Mouse (Mus musculus) layer of hippocampus, adult 18-20 months (tissue): ENCODE measurements around the gene Kctd2. TPM values are rescaled to one million over a fixed set of nuclear protein-coding genes. Genes with fewer than 3 reads are reported as not detected.
"Not testable (repeated sequence)": the region's sequence is repeated elsewhere in the genome, so short reads cannot be mapped to it uniquely, and the experiment has no call there.

ENCODE experiments used
- DNase-seq, 2 experiments: peaks; one replicate each; pipeline ENCODE4 v3.0.0; 2022; ENCODE audit warnings: low spot score in 2 of 2
- long read RNA-seq: library from polyadenylated mRNA; stranded (forward); transcript quantifications from one replicate; pipeline ENCODE4 v2.0.0, GENCODE M21; 2021
- total RNA-seq, 2 experiments: library from RNA; stranded (reverse); gene quantifications; 2 replicates each; pipeline ENCODE4 v1.2.3; 2021

The Kctd2 gene
- total RNA-seq = 10 to 100 TPM; 81.5 to 82.2 TPM
- long read RNA-seq, transcript Kctd2-201 (6 exons, 1,764 nt) = major isoform, 140 of 150 reads
- long read RNA-seq, partial matches to known transcripts = 4 of 150 reads
- long read RNA-seq, other reads (novel, unspliced or antisense) = 3 of 150 reads

DNA sequence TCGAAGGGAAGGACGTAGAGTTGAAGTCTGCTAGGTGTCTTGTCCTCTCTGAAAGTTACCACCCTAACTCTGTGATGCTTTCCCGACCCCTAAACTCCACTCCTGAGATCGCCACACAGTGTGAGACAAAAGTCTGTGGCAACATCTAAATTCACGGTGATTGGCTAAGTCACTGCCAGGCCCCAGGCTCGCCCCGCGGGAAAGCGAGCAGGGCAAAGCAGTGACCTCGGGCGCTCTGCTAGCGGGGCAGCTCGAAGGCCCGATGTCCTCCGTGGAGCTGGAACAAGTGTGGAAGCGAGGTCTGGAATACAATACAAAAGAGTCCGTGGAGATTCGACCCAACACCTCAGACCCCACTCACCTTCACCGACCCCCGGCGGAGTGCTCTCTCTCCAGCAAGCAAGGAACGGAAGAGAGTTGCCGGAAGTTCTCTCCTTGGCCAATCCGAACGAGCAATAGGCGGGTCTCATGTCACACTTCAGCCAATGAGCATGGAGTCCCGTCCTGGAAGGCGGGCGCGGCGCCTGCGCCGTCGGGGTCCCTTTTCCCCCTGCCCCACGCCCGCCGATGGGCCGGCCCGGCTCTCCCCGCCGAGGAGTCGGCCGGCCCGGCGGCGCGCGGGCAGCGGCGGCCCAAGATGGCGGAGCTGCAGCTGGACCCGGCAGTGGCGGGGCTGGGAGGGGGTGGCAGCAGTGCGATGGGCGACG, at the start of gene Kctd2, which contains the start of gene Atp5h:
TSS of gene Kctd2 (plus strand) at position 598 of the 707 bp plus-strand sequence.
TSS of gene Atp5h (minus strand) at position 432 of the 707 bp plus-strand sequence.
- peak; percentile 93 to 97 for DNase-seq

GRCm38 (mm10) chr11:115370368-115370767, 49.6 kb upstream of the Kctd2 start:
- no peak for DNase-seq

GRCm38 (mm10) chr11:115371354-115371753, 48.6 kb upstream of the Kctd2 start:
- DNase-seq = no peak

DNA sequence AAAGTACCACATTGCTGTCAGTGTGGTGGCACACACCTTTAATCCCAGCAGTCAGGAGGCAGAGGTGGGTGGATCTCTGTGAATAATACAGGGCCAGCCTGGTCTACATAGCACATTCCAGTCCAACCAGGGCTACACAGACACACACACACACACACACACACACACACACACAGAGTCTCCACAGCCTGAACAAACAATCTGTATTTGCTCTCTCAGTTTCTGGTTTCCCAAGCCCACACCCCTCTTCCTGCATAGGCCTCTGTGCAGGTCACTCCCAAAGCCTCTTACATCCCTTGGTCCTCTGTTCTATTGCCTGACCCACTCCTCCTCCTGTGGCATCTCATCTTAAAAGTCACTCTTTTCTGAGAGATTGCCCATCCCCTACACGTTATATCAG, 47.9 kb upstream of the Kctd2 start:
- no peak for DNase-seq

DNA sequence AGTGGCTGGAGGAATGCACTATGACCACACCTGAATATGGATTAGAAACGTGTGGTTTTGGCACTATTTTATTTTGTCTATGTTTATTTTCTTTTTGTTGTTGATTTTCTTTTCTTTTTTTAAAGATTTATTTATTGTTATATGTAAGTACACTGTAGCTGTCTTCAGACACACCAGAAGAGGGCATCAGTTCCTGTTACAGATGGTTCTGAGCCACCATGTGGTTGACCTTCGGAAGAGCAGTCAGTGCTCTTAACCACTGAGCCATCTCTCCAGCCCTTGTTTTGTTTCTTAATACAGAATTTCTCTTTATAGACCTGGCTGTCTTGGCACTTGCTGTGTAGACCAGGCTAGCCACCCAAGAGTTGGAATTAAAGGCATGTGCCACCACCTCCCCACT, 47.2 kb upstream of the Kctd2 start:
- no peak for DNase-seq

DNA sequence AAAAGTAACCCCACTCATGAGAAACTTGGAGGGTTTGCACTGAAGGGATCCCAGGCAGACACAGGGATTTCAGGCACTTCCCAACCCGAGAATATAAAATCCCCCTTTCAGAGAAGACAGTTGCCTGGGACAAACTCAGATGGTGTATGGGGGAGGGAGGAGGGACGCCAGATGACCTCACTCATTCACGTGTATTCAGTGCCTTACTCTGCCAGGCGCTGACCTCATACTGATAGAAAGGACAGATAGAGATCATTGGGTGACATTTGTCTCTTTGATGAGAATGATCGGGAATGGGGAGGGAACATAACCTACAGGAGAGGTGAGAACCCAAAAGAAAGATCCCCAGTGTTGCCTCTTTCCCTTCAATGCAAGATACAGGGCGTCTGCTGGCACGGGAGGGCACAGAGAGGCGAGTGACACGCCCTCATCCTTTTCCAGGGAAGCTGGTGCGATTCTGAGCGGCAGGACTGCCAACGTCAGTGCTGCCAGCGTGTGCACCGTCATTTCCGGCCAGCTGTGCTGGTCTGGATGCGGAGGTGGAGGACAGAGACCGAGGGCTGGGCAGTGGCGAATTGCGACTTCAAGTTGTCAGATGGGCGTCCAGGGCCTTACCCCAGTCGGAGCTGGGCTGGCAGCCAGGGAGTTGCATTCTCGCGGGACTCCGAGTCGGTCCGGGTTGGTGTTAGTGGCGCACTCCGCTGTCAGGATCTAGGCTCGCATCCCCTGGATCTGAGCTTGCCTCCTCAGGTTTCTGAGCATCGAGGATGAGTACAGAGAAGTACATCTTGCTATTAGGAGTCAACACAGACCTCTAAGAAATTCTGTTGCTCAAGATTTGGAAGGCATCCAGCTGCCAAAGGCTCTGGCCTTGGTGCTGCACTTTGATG, 45.9 kb upstream of the Kctd2 start:
- DNase-seq = peak; percentile 64 to 78

DNA sequence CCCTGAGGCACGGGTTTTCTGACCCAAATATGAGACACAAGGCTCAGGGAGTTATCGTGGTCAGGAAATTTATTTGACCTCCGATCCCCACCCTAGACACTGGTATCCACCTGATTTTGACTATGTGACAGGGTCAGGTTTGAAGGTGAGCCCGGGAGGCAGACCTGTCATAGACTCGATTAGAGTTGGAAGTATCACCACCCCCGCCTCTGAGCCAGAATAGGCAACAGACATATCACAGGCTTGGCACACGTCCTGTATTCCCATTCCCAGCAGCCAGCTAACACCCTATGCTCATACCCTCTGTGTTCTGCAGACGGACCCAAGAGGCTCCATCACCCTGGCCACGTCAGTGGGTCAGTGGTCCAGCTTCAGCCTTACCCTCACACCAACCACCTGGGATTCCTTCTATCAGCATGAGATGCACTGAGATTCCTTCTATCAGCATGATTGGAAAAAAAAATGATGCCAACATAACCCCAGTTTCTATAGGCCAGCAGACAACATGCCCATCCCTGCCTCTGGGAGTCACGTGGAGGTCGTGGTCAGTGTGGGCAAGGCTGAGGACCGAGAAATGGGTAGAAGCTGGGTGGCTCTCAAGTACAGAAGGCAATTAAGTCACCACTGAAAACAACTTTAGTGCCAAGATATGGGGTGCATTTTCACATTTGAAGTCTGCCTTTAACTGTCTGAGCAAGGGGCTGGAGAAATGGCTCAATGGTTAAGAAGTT, 45.1 kb upstream of the Kctd2 start:
- DNase-seq = peak in 1 of 2 experiments; percentile 78

DNA sequence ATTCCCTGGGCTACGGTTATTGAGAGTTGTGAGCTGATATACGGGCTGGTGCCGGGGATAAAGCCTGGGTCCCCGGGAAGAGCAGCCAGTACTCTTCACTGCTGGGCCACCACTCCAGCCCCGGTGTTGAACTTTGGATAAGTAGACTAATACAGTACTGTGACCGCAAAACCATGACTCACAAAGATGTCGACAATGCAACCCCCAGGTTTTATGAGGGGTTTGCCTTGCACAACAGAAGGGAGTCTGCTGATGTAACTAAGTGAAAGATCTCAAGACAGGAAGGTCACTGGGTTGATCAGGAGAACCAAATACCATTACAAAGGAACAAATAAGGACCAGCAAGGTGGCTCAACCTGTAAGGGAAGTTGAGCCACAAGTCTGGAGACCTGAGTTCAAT, 43.2 kb upstream of the Kctd2 start:
- no peak for DNase-seq

GRCm38 (mm10) chr11:115377254-115377653, 42.7 kb upstream of the Kctd2 start:
- no peak for DNase-seq

DNA sequence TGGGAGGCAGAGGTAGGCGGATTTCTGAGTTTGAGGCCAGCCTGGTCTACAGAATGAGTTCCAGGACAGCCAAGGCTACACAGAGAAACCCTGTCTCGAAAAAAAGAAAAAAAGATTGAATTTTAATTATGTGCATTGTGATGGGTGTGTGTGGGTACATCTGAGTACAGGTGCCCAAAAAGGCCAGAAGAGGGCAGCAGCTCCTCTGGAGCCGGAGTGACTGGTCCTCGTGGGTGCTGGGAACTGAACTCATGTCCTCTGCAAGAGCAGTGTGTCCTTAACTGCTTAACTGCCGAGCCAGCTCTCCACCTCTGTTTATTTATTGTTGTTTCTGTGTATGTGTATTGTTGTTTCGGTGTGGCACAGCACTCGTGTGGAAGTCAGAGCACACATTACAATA, 42.1 kb upstream of the Kctd2 start:
- no peak for DNase-seq

- no peak for DNase-seq
These were observed 38.7 kb upstream of the Kctd2 start for GRCm38 (mm10) chr11:115381276-115381675.

DNA sequence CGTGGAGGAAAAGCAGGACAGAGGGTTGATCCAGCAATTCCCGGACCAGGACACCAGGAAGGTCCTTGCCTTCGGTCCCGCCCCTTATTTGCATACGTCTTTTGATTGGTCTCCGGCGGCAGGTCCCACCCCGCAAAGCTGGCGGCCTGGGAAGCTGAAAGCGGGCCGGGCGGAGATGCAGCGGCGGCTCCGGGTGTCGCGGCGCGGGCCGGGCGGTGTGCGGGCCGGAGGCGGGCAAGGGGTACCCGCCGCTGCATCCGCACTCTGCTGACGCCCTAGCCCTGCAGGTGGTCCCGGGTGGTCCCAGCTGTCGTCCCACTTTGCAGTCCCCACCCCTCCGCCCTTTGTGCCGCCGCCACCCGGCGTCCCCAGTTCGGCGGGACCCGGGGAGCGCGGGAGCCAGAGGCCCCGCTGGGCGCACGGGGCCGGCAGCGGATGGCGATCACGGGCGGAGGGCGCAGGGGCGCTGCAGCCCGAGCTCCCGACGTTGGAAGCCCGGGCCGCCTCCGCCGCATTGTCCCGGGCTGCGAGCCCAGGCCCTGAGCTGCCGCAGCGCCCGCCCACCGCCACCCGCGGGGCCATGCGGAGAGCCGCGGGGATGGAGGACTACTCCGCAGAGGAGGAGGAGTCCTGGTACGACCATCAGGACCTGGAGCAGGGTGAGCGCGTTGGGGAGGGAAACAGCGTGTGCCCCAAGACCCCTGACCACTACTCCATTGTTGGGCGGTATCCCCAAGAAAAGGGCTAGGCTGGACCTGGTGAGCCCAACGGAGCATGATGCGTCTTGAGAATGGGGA, 38.0 kb upstream of the Kctd2 start, which contains the start of gene Cdr2l:
TSS of gene Cdr2l (plus strand) at position 174 of the 797 bp plus-strand sequence.
- DNase-seq = peak; percentile 83 to 90

DNA sequence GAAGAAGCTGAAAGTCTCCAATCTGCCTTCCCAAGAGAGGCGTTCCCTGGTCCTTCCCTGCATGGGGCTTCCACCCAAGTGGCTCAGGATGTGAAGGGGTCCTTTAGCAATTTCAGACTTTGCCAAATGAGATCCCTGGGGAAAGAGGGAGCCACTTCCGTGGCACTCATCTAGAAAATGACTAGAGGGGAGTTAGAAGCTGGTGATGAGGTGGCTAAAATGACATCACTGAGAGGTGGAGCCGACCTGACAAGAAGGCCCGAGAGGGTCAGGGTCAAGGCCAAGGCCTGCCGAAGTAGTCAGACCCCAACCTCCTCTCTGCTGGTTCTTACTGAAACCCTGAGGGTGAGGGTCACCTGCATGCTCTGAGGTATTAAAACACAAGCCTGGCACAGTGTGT, 37.0 kb upstream of the Kctd2 start:
- no peak for DNase-seq

- no peak for DNase-seq
These were observed 36.0 kb upstream of the Kctd2 start for GRCm38 (mm10) chr11:115383701-115384474.

DNA sequence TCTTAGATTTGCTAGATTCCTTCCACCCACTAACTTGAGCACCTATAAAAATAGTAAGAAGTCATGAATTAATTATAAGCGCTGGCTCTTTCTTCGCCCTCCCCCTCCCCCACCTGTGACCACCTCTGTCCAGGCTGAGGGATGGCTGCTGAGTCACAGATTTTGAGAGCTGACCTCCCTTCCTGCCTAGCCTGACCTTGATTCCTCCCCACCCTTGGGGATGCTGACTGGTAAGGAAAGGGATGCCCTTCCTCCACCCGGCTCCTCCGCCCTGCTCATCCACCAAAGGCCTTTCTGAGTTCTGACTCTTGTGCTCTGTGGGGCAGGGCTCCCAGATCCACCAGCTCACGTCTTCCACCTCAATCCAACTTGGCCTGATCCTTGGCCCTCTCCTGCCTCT, 35.3 kb upstream of the Kctd2 start:
- DNase-seq = no peak

- not testable (repeated sequence) for DNase-seq
These were observed 33.1 kb upstream of the Kctd2 start for GRCm38 (mm10) chr11:115386859-115387258.

DNA sequence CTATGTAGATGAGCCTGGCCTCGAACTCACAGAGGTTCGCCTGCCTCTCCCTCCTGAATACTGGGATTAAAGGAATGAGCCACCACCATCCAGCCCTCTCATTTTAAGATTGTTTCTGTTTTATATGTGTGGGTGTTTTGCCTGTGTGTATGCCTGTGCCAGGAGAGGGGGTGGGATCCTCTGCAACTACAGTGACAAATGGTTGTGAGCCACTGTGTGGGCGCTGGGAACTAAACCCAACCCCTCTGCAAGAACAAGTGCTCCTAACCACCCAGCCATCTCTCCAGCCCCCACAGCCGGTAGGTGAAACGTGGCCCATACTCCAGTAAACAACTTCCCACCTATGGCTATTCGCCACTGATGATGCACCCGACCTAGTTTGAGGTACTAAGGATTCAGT, 28.6 kb upstream of the Kctd2 start:
- peak in 1 of 2 experiments; percentile 59 for DNase-seq

GRCm38 (mm10) chr11:115393721-115394325, 26.1 kb upstream of the Kctd2 start:
- no peak for DNase-seq

DNA sequence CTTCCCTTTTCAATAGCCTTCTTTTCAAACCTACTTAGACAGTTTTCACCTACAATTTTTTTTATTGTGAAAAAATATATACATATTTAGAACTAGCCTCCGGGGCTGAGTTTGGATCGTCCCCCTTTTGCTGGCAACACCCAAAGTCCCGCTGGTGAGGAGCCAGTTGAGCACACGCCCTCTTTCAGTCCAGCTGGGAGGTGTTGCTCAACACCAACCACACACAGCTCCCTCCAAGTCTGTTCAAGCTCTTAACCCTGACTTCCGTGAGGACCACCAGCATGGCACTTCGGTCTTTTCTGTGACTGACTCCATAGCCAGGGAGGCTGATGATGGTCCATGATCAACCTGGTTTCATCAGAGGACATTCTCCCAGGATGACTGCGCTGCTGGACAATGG, 21.8 kb upstream of the Kctd2 start:
- no peak for DNase-seq
